Mouse (Mus musculus) gastrocnemius, adult 2 months (tissue): ENCODE results near the gene AC109138.7. TPM values are rescaled to one million over a fixed set of nuclear protein-coding genes. Genes with fewer than 3 reads are reported as not detected.
"Not testable (repeated sequence)": the region's sequence is repeated elsewhere in the genome, so short reads cannot be mapped to it uniquely, and the experiment has no call there.

Source experiments
- DNase-seq: peaks from one replicate; pipeline ENCODE4 v3.0.0; 2022
- H3K27ac ChIP-seq: fragments of 200-600 bp; 2 replicates; pipeline ENCODE4 v1.8.1; 2022; ENCODE audit warnings: mild to moderate bottlenecking
- H3K4me3 ChIP-seq: fragments of 200-600 bp; 2 replicates; pipeline ENCODE4 v1.8.1; 2022; ENCODE audit warnings: mild to moderate bottlenecking, moderate library complexity
- CTCF ChIP-seq: fragments of 200-600 bp; IDR thresholded peaks from 2 replicates; pipeline ENCODE4 v1.8.1; 2022; ENCODE audit warnings: antibody characterized with exemption, mild to moderate bottlenecking, moderate library complexity
- intact Hi-C: fragments of 180-260 bp; cut with DNase I; formaldehyde crosslinking; loops from one replicate; pipeline ENCODE4 v1.15.1; 2025
- total RNA-seq, 2 experiments: library from RNA; stranded (reverse); gene quantifications; 2 replicates each; pipeline ENCODE4 v1.2.3; 2021

The AC109138.7 gene
- total RNA-seq, 2 experiments from 2014 or later, result not detected

DNA sequence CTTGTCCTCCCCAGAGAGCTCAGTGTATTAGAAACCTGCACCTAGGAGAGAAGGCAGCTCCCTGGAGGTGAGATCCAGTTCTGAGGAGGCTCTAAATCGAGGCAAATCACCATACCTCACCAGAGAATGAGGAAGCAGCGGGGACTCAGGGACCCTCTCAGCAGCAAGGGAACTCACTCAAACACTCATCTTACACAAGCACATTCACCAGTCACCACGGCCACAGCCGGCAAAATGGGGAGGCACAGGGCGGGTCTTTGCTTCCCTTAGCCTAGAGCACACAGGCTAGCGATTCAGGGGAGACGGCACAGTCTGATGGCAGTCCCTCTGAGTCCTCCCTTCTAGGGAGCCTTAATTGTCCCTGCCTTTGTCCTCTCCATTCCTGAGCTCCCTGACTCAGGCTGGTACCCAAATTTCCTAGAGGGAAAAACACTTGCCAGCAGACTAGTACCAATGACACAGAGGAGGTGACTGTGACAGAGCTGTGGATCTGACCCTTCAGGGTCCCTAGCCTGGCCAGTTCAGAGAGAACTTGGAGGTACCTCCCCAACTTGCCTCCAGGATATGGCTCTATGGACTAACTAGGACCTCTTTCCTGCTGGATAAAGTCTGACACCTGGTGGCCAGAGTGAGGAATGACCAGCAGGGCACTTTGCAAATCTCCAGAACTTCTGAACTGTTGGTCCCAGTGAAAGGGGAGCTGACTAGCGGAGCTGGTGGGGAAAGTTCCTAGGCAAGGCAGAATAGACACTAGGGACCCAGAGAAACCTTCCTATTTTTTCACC is 13.9 kb downstream of the AC109138.7 start:
- DNase-seq, result peak; percentile 71
- H3K27ac ChIP-seq, result no peak overlapping the region
- H3K4me3 ChIP-seq, result no peak overlapping the region
- TF ChIP-seq CTCF, result no peak; the same call in none of the 2 replicates
- intact Hi-C loops, result loop anchor here (1.0 to 5.0 kb wide), 4 partner anchors 21 to 211 kb away; partner anchors contain the start of gene Pitpnm1

DNA sequence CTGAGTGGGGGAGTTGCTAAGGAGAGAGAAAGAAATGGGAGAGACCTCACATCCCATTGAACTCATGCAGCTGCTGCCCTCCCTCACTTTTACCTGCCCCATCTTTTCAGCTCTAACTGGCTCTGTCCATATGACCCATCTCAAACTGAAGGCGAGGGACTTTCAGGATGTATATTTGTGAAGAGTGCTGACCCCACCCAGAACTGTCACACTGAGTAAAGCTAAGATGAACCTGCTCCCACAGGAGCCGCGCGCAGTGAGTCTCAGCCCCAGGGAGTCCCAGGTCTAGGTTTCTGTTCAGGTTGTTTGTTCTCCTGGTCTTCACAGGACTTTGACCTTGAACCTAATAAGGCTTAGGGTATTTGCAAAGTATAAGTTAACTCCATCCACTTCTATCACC is 14.7 kb downstream of the AC109138.7 start:
- intact Hi-C loops, result loop anchor here (1.0 to 5.0 kb wide), 4 partner anchors 22 to 212 kb away; partner anchors contain the start of gene Pitpnm1
- DNase-seq, result no peak
- Histone ChIP-seq H3K4me3 (no peak overlapping the region), H3K27ac (no peak overlapping the region)
- TF ChIP-seq CTCF, result no peak

DNA sequence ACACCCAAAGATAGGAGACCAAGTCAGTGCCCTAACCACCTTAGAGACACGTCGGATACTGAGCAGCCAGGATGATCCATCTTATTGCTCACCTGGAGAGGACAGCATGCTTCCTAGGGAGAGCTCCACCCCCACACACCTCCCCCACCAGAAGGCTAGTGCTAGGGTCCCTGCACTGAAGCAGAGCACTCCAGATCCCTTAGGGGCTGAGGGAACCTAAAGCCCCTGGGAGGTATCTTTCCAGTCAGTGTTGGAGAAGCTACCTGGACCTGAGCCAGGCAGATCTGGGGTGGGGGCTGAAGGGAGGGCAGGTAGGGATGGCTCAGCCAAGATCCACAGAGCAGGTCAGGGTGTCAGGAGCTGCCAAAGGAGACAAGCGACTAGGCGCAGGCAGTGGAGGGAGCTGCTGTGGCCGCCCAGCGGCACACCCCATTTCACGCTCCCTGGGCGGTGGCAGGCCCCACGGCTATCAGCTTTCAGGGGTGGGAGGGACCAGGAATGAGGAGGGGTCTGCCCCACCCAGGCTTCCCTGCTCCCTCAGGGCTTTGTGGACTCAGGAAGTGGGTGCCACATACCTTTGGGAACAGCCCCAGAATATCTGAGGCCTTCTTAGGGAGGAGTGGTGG is 15.4 kb downstream of the AC109138.7 start:
- peak; percentile 47 for DNase-seq
- Histone ChIP-seq H3K27ac (peak overlapping the region; percentile 98), H3K4me3 (no peak overlapping the region)
- intact Hi-C loops, result loop anchor here (2.0 to 5.0 kb wide), 3 partner anchors 59 to 212 kb away; partner anchors contain the start of gene Pitpnm1
- TF ChIP-seq CTCF, result no peak

DNA sequence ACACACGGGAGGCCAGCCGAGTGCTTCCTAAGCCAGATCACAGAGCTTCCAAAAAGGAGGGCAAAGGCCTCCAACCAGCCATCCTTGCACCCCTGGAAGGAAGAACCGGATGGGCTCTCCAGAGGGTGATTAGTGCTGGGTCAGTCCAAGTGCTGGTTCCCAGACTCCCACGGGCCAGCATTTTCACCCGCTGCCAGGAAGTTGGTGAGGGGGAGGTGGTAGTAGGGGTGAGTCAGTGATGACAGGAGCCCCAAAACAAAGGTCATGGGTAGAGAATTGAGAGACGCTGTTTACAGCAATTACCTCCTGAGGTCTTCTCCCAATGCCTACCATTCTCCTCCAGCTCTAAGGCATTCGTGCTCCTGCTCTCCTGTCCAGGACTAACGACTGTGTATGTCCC is 16.3 kb downstream of the AC109138.7 start:
- H3K4me3 ChIP-seq, result no peak overlapping the region
- H3K27ac ChIP-seq, result peak overlapping the region; percentile 98
- peak; percentile 39 for DNase-seq
- no peak for TF ChIP-seq CTCF
- intact Hi-C loops, result no loop called here

DNA sequence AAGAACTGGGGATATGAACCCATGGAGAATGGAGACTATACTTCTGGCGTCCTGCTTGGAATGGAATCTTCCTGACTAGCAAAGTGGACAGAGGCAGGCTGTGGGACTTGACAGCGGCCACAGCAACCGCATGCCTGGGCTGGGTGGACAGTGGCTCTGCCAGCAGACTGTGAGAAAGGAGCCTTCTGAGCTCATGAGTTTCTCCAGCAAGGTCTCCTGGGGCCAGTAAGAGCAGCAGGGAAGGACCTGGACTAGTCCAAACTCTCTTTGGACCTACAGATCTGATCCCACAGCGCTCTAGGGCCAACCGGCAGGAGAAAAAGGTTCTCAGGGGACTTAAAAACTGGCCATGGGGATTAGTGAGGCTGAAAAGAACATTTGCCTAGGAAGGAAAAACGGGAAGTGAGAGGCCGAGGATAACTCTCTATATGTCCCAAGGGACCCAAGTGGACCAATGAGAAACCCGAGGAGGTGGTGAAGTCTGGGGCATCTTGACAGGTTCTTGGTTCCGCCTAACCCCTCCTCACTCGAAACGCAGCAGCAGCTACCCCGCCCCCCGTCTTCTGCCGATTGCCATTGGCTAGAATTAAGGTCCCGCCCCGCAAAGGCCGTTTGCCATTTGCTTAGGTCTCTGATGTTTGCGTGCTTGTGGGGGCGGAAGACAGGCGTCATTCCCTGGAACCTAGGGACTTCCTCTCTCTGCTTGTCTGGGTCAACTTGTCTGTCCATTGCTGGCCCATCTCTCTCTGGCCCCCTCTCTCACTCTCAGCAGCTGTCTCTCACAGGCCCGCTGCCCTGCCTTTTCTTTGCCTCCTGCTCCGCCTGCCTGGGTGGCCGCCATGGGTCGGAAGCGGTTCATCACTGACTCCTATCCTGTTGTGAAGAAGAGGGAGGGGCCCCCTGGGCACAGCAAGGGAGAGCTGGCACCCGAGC is 17.4 kb downstream of the AC109138.7 start, which contains the start of gene Pold4:
Pold4 (plus strand) TSS at position 647 of the 933 bp plus-strand sequence.
- H3K4me3 ChIP-seq, result peak within 1 kb of the TSS; percentile 89
- peak; percentile 99 for DNase-seq
- TF ChIP-seq CTCF, result no peak
- peak within 1 kb of the TSS; percentile 98 for H3K27ac ChIP-seq
- intact Hi-C loops, result no loop called here

DNA sequence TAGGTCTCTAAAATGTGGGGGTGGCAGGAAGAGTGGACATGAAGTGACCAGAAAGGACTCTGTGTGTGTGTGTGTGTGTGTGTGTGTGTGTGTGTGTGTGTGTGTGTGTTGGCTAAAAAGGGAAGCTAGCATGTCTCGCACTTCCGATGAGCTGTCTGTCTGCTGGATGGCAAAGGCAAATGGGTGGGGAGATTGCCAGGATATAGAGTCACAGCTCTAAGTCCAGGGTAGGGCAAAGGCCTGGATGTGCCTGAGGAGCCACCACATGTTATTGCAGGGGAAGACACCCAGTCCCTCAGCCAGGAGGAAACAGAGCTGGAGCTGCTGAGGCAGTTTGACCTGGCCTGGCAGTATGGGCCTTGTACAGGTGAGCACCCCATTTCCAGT is 18.0 kb downstream of the AC109138.7 start:
- intact Hi-C loops, result no loop called here
- DNase-seq, result no peak
- TF ChIP-seq CTCF, result no peak
- peak overlapping the region; percentile 98 for H3K27ac ChIP-seq
- H3K4me3 ChIP-seq, result peak overlapping the region; percentile 89

DNA sequence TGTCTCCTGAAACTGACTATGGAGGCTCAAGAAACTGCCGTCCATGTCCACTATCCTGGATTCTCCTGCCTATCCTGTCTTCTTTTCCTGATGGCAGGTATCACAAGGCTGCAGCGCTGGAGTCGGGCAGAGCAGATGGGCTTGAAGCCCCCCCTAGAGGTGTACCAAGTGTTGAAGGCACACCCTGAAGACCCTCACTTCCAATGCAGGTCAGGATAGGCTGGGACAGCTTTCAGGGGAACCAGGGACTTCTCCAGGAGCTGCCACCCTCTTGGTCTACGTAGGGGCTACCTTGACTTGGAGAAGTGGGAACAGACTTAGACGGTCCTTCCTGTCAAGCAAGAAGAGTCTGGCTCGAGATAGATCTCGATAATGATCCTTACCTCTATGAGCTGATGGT is 18.5 kb downstream of the AC109138.7 start:
- TF ChIP-seq CTCF, result no peak
- peak overlapping the region; percentile 98 for H3K27ac ChIP-seq
- no peak for DNase-seq
- H3K4me3 ChIP-seq, result peak overlapping the region; percentile 89
- intact Hi-C loops, result no loop called here

DNA sequence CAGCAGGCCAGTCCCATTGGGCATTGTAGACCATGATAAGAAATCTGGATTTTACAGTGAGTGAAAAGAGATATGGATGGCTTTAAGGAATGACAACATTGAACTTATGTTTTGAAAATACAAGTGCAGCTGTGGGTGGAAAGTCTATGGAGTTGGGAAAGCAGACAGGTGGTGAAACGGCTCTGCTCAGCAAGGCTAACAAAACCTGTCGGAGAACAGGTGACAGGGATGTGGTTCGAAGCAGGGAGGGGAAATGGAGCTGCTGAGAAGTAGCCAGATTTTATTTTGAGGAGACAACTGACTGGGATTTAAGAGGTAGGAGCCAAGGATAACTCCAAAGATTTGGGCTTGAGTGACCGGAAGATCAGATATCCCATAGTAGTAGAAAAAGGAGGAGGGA is 20.4 kb downstream of the AC109138.7 start:
- H3K4me3 ChIP-seq, result no peak overlapping the region
- H3K27ac ChIP-seq, result no peak overlapping the region
- no peak for DNase-seq
- intact Hi-C loops, result no loop called here
- TF ChIP-seq CTCF, result no peak

DNA sequence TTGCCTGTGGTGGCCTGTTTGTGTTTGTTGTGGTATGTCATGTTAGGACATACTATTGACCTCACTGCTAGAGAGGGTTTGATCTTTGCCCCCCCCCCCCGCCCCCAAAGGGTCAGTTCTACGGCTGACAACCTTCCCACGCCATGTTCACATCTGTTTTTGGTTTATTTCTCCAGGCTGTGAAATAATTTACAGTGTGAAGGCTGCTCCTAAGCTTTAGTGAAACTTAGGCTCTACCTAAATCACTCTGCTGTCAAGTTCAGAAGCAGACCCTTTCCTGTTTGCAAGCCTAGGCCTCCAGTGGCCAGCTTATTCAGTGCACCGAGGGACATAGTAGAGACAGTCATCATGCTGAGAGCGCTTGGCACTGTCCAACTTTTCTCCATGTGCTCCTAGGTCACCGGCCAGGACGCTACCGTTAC is 26.1 kb downstream of the AC109138.7 start:
- no peak for DNase-seq
- intact Hi-C loops, result no loop called here
- Histone ChIP-seq H3K27ac (no peak overlapping the region), H3K4me3 (no peak overlapping the region)
- no peak for TF ChIP-seq CTCF

DNA sequence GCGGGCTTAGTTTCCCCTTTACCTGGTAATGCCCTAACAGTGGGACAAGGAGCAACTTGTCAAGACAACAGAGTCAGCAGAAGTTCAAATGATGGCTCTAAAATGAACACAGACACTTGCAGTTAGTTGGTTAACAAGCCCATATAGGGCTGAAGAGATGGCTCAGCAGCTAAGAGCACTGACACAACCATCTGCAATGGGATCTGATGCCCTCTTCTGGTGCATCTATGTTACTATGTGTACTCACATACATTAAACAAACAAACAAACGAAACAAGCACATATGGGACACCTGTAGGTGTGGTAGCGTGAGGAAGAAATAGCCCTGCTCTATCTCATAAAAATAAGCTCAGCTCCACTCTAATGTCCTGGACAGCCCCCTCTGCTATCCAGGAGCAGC is 28.3 kb downstream of the AC109138.7 start:
- Histone ChIP-seq H3K4me3 (no peak overlapping the region), H3K27ac (no peak overlapping the region)
- no peak for TF ChIP-seq CTCF
- no peak for DNase-seq
- intact Hi-C loops, result no loop called here

DNA sequence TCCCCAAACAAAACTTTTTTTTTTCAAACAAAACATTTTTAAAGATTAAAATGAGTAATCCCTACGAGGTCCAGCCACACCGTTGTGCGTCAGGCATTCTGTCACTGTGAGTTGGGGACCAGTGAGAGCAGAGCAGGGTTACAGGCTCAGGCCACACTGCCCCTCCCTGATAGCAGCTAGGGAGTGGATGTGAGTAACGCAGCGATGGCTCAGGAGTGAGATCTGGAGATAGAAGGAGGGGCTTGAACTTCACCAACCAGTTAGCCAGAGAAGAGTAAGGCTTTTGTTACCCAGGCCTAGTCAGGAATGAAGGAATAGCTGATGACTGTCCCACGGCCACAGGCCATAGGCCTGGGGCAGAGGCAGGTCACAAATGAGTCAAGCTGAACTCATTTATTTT is 30.6 kb downstream of the AC109138.7 start:
- no peak for TF ChIP-seq CTCF
- intact Hi-C loops, result no loop called here
- H3K4me3 ChIP-seq, result no peak overlapping the region
- no peak for DNase-seq
- no peak overlapping the region for H3K27ac ChIP-seq

DNA sequence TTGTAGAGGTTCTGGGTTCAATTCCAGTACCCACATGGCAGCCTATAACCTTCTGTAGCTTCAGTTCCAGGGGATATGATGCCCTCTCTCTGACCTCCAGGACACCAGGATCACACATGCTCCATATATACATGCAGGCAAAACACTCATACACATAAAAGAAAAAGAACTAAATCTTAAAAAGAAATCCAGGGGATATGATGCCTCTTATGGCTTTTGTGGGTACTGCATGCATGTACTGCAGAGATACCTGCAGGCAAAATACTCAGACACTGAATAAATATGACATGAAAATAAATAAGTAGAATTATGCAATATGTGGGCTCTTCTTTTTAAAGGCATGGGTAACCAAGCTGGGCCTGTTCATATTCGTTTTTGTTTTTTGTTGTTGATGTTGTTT is 32.9 kb downstream of the AC109138.7 start:
- peak; percentile 42 for TF ChIP-seq CTCF
- H3K27ac ChIP-seq, result no peak overlapping the region
- H3K4me3 ChIP-seq, result no peak overlapping the region
- intact Hi-C loops, result no loop called here
- no peak for DNase-seq

DNA sequence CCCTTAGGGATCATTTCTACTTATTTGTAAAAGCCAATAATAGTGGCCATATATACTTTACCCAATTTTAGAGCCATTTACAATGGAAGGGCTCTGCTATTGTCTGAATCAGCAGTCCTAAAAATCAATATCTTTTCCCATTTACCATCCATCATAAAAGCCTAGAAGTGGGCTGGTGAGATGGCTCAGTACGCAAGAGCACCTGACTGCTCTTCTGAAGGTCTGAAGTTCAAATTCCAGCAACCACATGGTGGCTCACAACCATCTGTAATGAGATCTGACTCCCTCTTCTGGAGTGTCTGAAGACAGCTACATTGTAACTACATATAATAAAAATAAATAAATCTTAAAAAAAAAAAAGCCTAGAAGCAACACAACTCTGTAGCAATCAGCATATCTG is 34.5 kb downstream of the AC109138.7 start:
- intact Hi-C loops, H3K4me3 ChIP-seq, H3K27ac ChIP-seq, DNase-seq: not testable (repeated sequence)
